Comparison of ENCODE assay signal across 7 mouse cellular contexts in genomic region chr7:118992623-118993405, GRCm38 (mm10). TPM values are rescaled to one million over a fixed set of nuclear protein-coding genes. Genes with fewer than 3 reads are reported as not detected.
DNase-seq lines count a peak whose midpoint lies in the region; ATAC-seq and TF ChIP-seq lines count a peak whose summit lies in the region.

No protein-coding gene starts in this region.

- 0 out of 2 replicates have a peak overlapping the region, but pooled peaks have one; percentile 58 for H3K4me3 ChIP-seq in kidney, postnatal 0 days (replicated peaks; ENCODE audit: low read depth, low read length)
- H3K4me3 ChIP-seq in kidney, adult 2 months (ENCODE audit: insufficient read depth, low read depth, low read length), result no peak overlapping the region
- H3K4me3 ChIP-seq in hindbrain, embryonic 13.5 days, result peak overlapping the region; percentile 57
- H3K4me3 ChIP-seq in neural tube, embryonic 12.5 days, result peak overlapping the region; percentile 66

- no peaks in the 10 kb centered on the region for H3K36me3 ChIP-seq in kidney, postnatal 0 days (ENCODE audit: insufficient read depth, low read length)
- no peaks in the 10 kb centered on the region for H3K36me3 ChIP-seq in kidney, adult 2 months (ENCODE audit: control insufficient read depth, insufficient read depth, low read length)
- no peaks in the 10 kb centered on the region for H3K36me3 ChIP-seq in hindbrain, embryonic 13.5 days
- H3K36me3 ChIP-seq in neural tube, embryonic 12.5 days, result no peaks in the 10 kb centered on the region

- no peak for ATAC-seq in kidney, postnatal 0 days (replicated peaks; ENCODE audit: low FRiP score, low read depth)
- peak; percentile 11; the same call in 1 of the 2 replicates for ATAC-seq in hindbrain, embryonic 13.5 days (ENCODE audit: low FRiP score)
- peak; percentile 14; the same call in 1 of the 2 replicates for ATAC-seq in neural tube, embryonic 12.5 days (ENCODE audit: low FRiP score, low read depth)

- H3K4me1 ChIP-seq in kidney, postnatal 0 days (replicated peaks; ENCODE audit: insufficient read depth, low read length), result peaks cover 23% of the 10 kb centered on the region; the same call in 1 of the 2 replicates
- no peaks in the 10 kb centered on the region for H3K4me1 ChIP-seq in kidney, adult 2 months (ENCODE audit: control insufficient read depth, insufficient read depth, low read length)
- peaks cover 68% of the 10 kb centered on the region for H3K4me1 ChIP-seq in hindbrain, embryonic 13.5 days (replicated peaks)
- peaks cover 61% of the 10 kb centered on the region for H3K4me1 ChIP-seq in neural tube, embryonic 12.5 days

- H3K9me3 ChIP-seq in kidney, postnatal 0 days (replicated peaks; ENCODE audit: low read length), result no peaks in the 10 kb centered on the region
- H3K9me3 ChIP-seq in hindbrain, embryonic 13.5 days, result no peaks in the 10 kb centered on the region
- H3K9me3 ChIP-seq in neural tube, embryonic 12.5 days, result no peaks in the 10 kb centered on the region

- no peak for DNase-seq in kidney, postnatal 0 days (ENCODE audit: low spot score)
- DNase-seq in kidney, adult 2 months, result no peak
- DNase-seq in cerebellum, postnatal 25 days, result peak; percentile 58 to 62
- DNase-seq in adrenal gland, postnatal 14 days, result no peak
- no peak for DNase-seq in ovary, adult 18-20 months (ENCODE audit: low spot score)

- H3K27me3 ChIP-seq in kidney, postnatal 0 days (ENCODE audit: insufficient read depth, low read length), result no peaks in the 10 kb centered on the region
- H3K27me3 ChIP-seq in kidney, adult 2 months (replicated peaks; ENCODE audit: control insufficient read depth, insufficient read depth, low read length), result no peaks in the 10 kb centered on the region
- H3K27me3 ChIP-seq in hindbrain, embryonic 13.5 days, result no peaks in the 10 kb centered on the region
- no peaks in the 10 kb centered on the region for H3K27me3 ChIP-seq in neural tube, embryonic 12.5 days (replicated peaks)

- no peak for TF ChIP-seq POLR2A in kidney, adult 2 months (IDR thresholded peaks at IDR 0.05; ENCODE audit: low read depth, low read length)

- H3K9ac ChIP-seq in kidney, postnatal 0 days (ENCODE audit: low read depth, low read length), result 0 out of 2 replicates have a peak overlapping the region, but pooled peaks have one; percentile 23
- H3K9ac ChIP-seq in hindbrain, embryonic 13.5 days, result peak overlapping the region; percentile 81; the same call in 1 of the 2 replicates
- H3K9ac ChIP-seq in neural tube, embryonic 12.5 days, result peak overlapping the region; percentile 74; the same call in 1 of the 2 replicates

- no peak overlapping the region for H3K27ac ChIP-seq in kidney, postnatal 0 days
- H3K27ac ChIP-seq in kidney, adult 2 months (ENCODE audit: insufficient read depth, low read depth, low read length), result no peak overlapping the region
- H3K27ac ChIP-seq in hindbrain, embryonic 13.5 days, result peak overlapping the region; percentile 82
- H3K27ac ChIP-seq in neural tube, embryonic 12.5 days, result peak overlapping the region; percentile 72

- H3K4me2 ChIP-seq in kidney, postnatal 0 days (ENCODE audit: low read length), result peak overlapping the region; percentile 97
- peak overlapping the region; percentile 88 for H3K4me2 ChIP-seq in hindbrain, embryonic 13.5 days
- peak overlapping the region; percentile 80 for H3K4me2 ChIP-seq in neural tube, embryonic 12.5 days (replicated peaks)

- 44% methylated on average over 13 of the region's 13 CpGs for WGBS in kidney, postnatal 0 days
- WGBS in kidney, adult 2 months, result 51% methylated on average over 13 of the region's 13 CpGs
- 12% methylated on average over 13 of the region's 13 CpGs for WGBS in hindbrain, embryonic 13.5 days
- 11% methylated on average over 13 of the region's 13 CpGs for WGBS in neural tube, embryonic 12.5 days

- TF ChIP-seq CTCF in kidney, postnatal 0 days (IDR thresholded peaks at IDR 0.05; ENCODE audit: low read depth), result no peak
- no peak for TF ChIP-seq CTCF in kidney, adult 2 months (conservative IDR thresholded peaks at IDR 0.05; ENCODE audit: insufficient read depth, insufficient read length, low read depth, low read length)

RNA-seq across cellular contexts. Expression of gene Gprc5b, which starts 2.2 kb away (rescaled TPM):
- 4.1 and 4.5 TPM in 2 replicates for polyA plus RNA-seq in kidney, postnatal 0 days (2015; fragmentation: Nextera tagmentation; extraction: Ambion mirVana)
- polyA plus RNA-seq in kidney, adult 2 months (2012; rRNA removed), result 18.9 and 22.6 TPM in 2 replicates
- 7.9 and 8.1 TPM in 2 replicates for polyA plus RNA-seq in hindbrain, embryonic 13.5 days (2015; fragmentation: Nextera tagmentation; extraction: Ambion mirVana)
- 10.3 and 14.4 TPM in 2 replicates for polyA plus RNA-seq in neural tube, embryonic 12.5 days (2016; fragmentation: Nextera tagmentation; extraction: Ambion mirVana)
- total RNA-seq in adrenal gland, postnatal 14 days (2021), result 80.7 and 91.7 TPM in 2 replicates

Comparison
In these comparisons a context has a peak if more than half of its experiments do, and no peak if none do; other contexts are left out.
1. DNase-seq: peak in cerebellum, postnatal 25 days (2 of 2); none in kidney, postnatal 0 days (single experiment), kidney, adult 2 months (single experiment), adrenal gland, postnatal 14 days (single experiment) and ovary, adult 18-20 months (single experiment).
2. H3K27ac ChIP-seq: peak in hindbrain, embryonic 13.5 days (single experiment) and neural tube, embryonic 12.5 days (single experiment); none in kidney, postnatal 0 days (single experiment) and kidney, adult 2 months (single experiment).
3. H3K9ac ChIP-seq: peak in every context shown above with its lines; median percentile 81 in hindbrain, embryonic 13.5 days; 74 in neural tube, embryonic 12.5 days; 23 in kidney, postnatal 0 days.
4. Peak in every context shown above with its lines, with median percentiles within 50 percentile points of each other: H3K4me2 ChIP-seq.